Comparison of ENCODE assay signal across 14 mouse cellular contexts in genomic region chr2:153549486-153549885, GRCm38 (mm10). TPM values are rescaled to one million over a fixed set of nuclear protein-coding genes. Genes with fewer than 3 reads are reported as not detected.
DNase-seq lines count a peak whose midpoint lies in the region; ATAC-seq lines count a peak whose summit lies in the region.
"Had no signal": no experiment of that assay in that cellular context is flagged by ENCODE, and none has a peak within 500 bp of the region (broad histone marks: within the 10 kb centered on the region; RNA-seq: fewer than 3 reads in every experiment).

No protein-coding gene starts in this region.

- 63% methylated on average over 8 of the region's 8 CpGs for WGBS in lung, embryonic 16.5 days
- WGBS in heart, embryonic 16.5 days = 43% methylated on average over 8 of the region's 8 CpGs

- H3K27me3 ChIP-seq in lung, embryonic 16.5 days (ENCODE audit: control insufficient read depth, insufficient read depth, low read depth, low read length) = no peaks in the 10 kb centered on the region
- H3K27me3 ChIP-seq in heart, embryonic 16.5 days (ENCODE audit: control insufficient read depth, insufficient read depth, low read length) = no peaks in the 10 kb centered on the region
- H3K27me3 ChIP-seq: lung, embryonic 15.5 days had no signal

- H3K27ac ChIP-seq in lung, embryonic 16.5 days (ENCODE audit: low read length) = no peak overlapping the region
- peak overlapping the region; percentile 84 for H3K27ac ChIP-seq in heart, embryonic 16.5 days (ENCODE audit: low read length)
- H3K27ac ChIP-seq: lung, embryonic 15.5 days had no signal

- no peak overlapping the region for H3K4me3 ChIP-seq in lung, embryonic 16.5 days (ENCODE audit: low read length)
- no peak overlapping the region for H3K4me3 ChIP-seq in heart, embryonic 16.5 days (ENCODE audit: low read length)
- H3K4me3 ChIP-seq: lung, embryonic 15.5 days had no signal

- 0 out of 2 replicates have a peak, but pooled peaks have one; percentile 37 for ATAC-seq in lung, embryonic 16.5 days (ENCODE audit: low read depth)
- peak; percentile 84 for ATAC-seq in heart, embryonic 16.5 days (replicated peaks; ENCODE audit: extremely low read depth, insufficient read depth, low FRiP score)
- ATAC-seq in megakaryocyte-erythroid progenitor cell, adult 5-6 weeks (replicated peaks; ENCODE audit: low FRiP score, low TSS enrichment, poor library complexity, severe bottlenecking) = peak; percentile 75
- ATAC-seq: inflammation-experienced regulatory T-cells, adult 6 months had no signal

- no peaks in the 10 kb centered on the region for H3K9me3 ChIP-seq in lung, embryonic 16.5 days (ENCODE audit: control insufficient read depth, low read length)
- no peaks in the 10 kb centered on the region for H3K9me3 ChIP-seq in heart, embryonic 16.5 days (replicated peaks; ENCODE audit: control insufficient read depth, low read length)
- H3K9me3 ChIP-seq: lung, embryonic 15.5 days had no signal

- peak; percentile 75 to 80 for DNase-seq in adrenal gland, adult (ENCODE audit: inconsistent age in 2 of 2, low spot score in 1 of 2)
- no peak for DNase-seq in adrenal gland, postnatal 4 days (ENCODE audit: low spot score in 2 of 2)
- DNase-seq in lung, postnatal 4 days = no peak
- DNase-seq in lung, postnatal 14 days = no peak
- no peak for DNase-seq in urinary bladder, adult 2 months (ENCODE audit: low spot score)
- DNase-seq: cerebellum, adult 8-10 months; layer of hippocampus, postnatal 36 days; spleen, adult 18-20 months had no signal

- no peak overlapping the region for H3K9ac ChIP-seq in lung, embryonic 16.5 days (ENCODE audit: low read length)
- peak overlapping the region; percentile 6 for H3K9ac ChIP-seq in heart, embryonic 16.5 days (ENCODE audit: low read length)
- H3K9ac ChIP-seq: lung, embryonic 15.5 days had no signal

- no peaks in the 10 kb centered on the region for H3K36me3 ChIP-seq in lung, embryonic 16.5 days (ENCODE audit: control insufficient read depth, insufficient read depth, low read length)
- no peaks in the 10 kb centered on the region for H3K36me3 ChIP-seq in heart, embryonic 16.5 days (ENCODE audit: control insufficient read depth, insufficient read depth)
- H3K36me3 ChIP-seq: lung, embryonic 15.5 days had no signal

- H3K4me2 ChIP-seq in lung, embryonic 16.5 days (ENCODE audit: low read depth, low read length) = no peak overlapping the region
- H3K4me2 ChIP-seq in heart, embryonic 16.5 days (ENCODE audit: low read depth, low read length) = peak overlapping the region; percentile 9; the same call in 1 of the 2 replicates
- H3K4me2 ChIP-seq: lung, embryonic 15.5 days had no signal

- 0 out of 2 replicates have a peak, but pooled peaks cover 4% of the 10 kb centered on the region for H3K4me1 ChIP-seq in lung, embryonic 16.5 days (replicated peaks; ENCODE audit: control insufficient read depth, insufficient read depth, low read length)
- peaks cover 26% of the 10 kb centered on the region for H3K4me1 ChIP-seq in heart, embryonic 16.5 days (ENCODE audit: control insufficient read depth, insufficient read depth, low read length)

RNA-seq across cellular contexts. Expression of gene Nol4l, which starts 19.7 kb away (rescaled TPM):
- 10 to 100 TPM; 26.7 to 26.9 TPM for total RNA-seq in adrenal gland, postnatal 4 days (2021)
- polyA plus RNA-seq in lung, embryonic 16.5 days (2015; fragmentation: Nextera tagmentation; extraction: Ambion mirVana) = 8.9 and 9.9 TPM in 2 replicates
- 7.0 and 8.5 TPM in 2 replicates for polyA plus RNA-seq in heart, embryonic 16.5 days (2015; fragmentation: Nextera tagmentation; extraction: Ambion mirVana)
- total RNA-seq in megakaryocyte-erythroid progenitor cell, adult 5-6 weeks (2014; fragmentation: Nextera tagmentation) = 10.4 and 13.8 TPM in 2 replicates
- 4.2 and 13.3 TPM in 2 replicates for total RNA-seq in megakaryocyte-erythroid progenitor cell, adult 5-6 weeks (2017)
- polyA plus RNA-seq in urinary bladder, adult 2 months (2012; rRNA removed) = 11.7 and 15.8 TPM in 2 replicates

RNA-seq across cellular contexts. Expression of gene 4930404H24Rik, which starts 56.9 kb away (rescaled TPM):
- total RNA-seq in adrenal gland, postnatal 4 days (2021) = not detected
- polyA plus RNA-seq in lung, embryonic 16.5 days (2015; fragmentation: Nextera tagmentation; extraction: Ambion mirVana) = not detected in 2 replicates
- not detected in 2 replicates for polyA plus RNA-seq in heart, embryonic 16.5 days (2015; fragmentation: Nextera tagmentation; extraction: Ambion mirVana)
- not detected in 2 replicates for total RNA-seq in megakaryocyte-erythroid progenitor cell, adult 5-6 weeks (2014; fragmentation: Nextera tagmentation)
- not detected in 2 replicates for total RNA-seq in megakaryocyte-erythroid progenitor cell, adult 5-6 weeks (2017)
- polyA plus RNA-seq in urinary bladder, adult 2 months (2012; rRNA removed) = not detected in 2 replicates
- total RNA-seq: layer of hippocampus, postnatal 36 days had no signal
- polyA plus RNA-seq: inflammation-experienced regulatory T-cells, adult 6 months; lung, embryonic 15.5 days; neural tube, embryonic 11.5 days had no signal

Comparison
In these comparisons a context has a peak if more than half of its experiments do, and no peak if none do; other contexts are left out.
1. DNase-seq: peak in adrenal gland, adult (2 of 2); none in adrenal gland, postnatal 4 days (0 of 2), lung, postnatal 4 days (0 of 2), lung, postnatal 14 days (single experiment) and urinary bladder, adult 2 months (single experiment).
2. Peak in every context shown above with its lines, with median percentiles within 50 percentile points of each other: ATAC-seq.